Mouse (Mus musculus) bone marrow, adult 2 months (tissue): ENCODE data around the gene Lce1k. TPM values are rescaled to one million over a fixed set of nuclear protein-coding genes. Genes with fewer than 3 reads are reported as not detected.
"Not testable (repeated sequence)": the region's sequence is repeated elsewhere in the genome, so short reads cannot be mapped to it uniquely, and the experiment has no call there.

ENCODE experiments used
- H3K27ac ChIP-seq: fragments of 200-500 bp; 2 replicates; pipeline ENCODE4 v1.5.1; 2012; ENCODE audit warnings: low read depth, mild to moderate bottlenecking, control low read depth, inconsistent platforms, low read length; ENCODE audit not compliant: control insufficient read depth, poor library complexity, insufficient read depth
- H3K4me1 ChIP-seq: fragments of 200-500 bp; 2 replicates; pipeline ENCODE4 v1.6.1; 2011; ENCODE audit warnings: low read length; ENCODE audit not compliant: control insufficient read depth, insufficient read depth
- H3K4me3 ChIP-seq: fragments of 200-500 bp; replicated peaks from 2 replicates; pipeline ENCODE3; 2011; ENCODE audit warnings: mild to moderate bottlenecking, low read depth, low read length, control low read depth; ENCODE audit not compliant: control insufficient read depth
- CTCF ChIP-seq: fragments of 200-500 bp; IDR thresholded peaks from 2 replicates; pipeline ENCODE4 v1.5.1; 2011; ENCODE audit warnings: low read length, control low read depth; ENCODE audit not compliant: control insufficient read depth, insufficient read depth
- POLR2A ChIP-seq: fragments of 200-500 bp; IDR thresholded peaks from 2 replicates; pipeline ENCODE4 v1.6.1; 2011; ENCODE audit warnings: low read depth, mild to moderate bottlenecking, control low read depth, low read length, borderline replicate concordance; ENCODE audit not compliant: control insufficient read depth
- WGBS: fragments of 180-500 bp; shearing (Covaris S2); methylation state at CpG from one replicate; pipeline ENCODE4 v1.1.7; 2018; 5-methylcytosine and 5-hydroxymethylcytosine counted together
- polyA plus RNA-seq: library from polyadenylated mRNA; stranded (reverse); fragments of >200 nt; gene quantifications from 2 replicates; pipeline ENCODE4 v1.2.4, GENCODE M21; 2011; ENCODE audit warnings: low replicate concordance; ENCODE audit not compliant: missing spikeins, insufficient read depth, insufficient read length

Lce1k gene
- polyA plus RNA-seq: not detected in 2 replicates

DNA sequence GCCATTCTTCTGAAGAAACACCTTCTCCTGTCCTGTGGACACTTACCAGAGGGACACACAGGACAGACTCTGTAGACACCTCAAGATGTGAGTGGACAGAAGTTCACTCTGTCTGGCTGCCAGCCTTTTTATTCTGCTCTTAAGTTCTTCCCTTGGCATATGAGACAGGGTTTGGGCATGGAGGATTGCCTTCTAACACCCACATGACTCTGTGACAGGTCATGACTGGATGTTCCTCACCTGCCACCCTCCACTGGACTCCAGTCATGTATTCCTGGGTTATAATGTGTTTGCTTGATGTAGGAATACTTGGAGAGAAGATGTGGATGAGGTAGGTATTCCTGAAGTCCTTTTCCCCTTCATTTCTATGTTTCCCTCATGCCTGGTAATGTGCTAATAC, at the start of gene Lce1k:
Gene Lce1k, minus strand, starts transcription at position 101 of the 400 bp plus-strand sequence.
- TF ChIP-seq POLR2A (no peak), CTCF (no peak)
- no peaks in the 10 kb centered on the region for H3K4me1 ChIP-seq
- no peak within 1 kb of the TSS for H3K27ac ChIP-seq
- H3K4me3 ChIP-seq: no peak within 1 kb of the TSS

DNA sequence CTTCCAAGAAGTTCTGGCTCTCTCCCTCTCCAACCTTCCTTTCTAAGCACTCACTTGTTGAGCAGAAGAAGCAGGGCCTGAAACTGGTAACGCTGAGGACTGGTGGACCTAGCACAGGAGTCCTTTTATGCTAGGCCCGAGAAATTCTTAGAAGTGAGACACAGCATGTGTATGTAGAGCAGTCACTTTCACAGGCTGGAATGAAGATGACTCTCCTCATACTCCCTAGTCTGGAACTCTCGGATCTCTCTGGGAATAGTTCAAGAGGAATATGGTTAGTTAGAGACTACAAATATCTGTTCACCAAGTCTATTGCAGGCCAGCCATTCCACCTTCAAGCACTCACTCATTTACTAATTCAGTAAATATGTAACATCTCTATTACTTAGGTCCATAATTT, 43.5 kb upstream of the Lce1k start, which contains the start of gene Lce1l:
Gene Lce1l, minus strand, starts transcription at position 101 of the 400 bp plus-strand sequence.
- no peaks in the 10 kb centered on the region for H3K4me1 ChIP-seq
- no peak within 1 kb of the TSS for H3K4me3 ChIP-seq
- H3K27ac ChIP-seq: no peak within 1 kb of the TSS
- WGBS: 65% methylated on average over 3 of the region's 3 CpGs
- TF ChIP-seq POLR2A (no peak), CTCF (no peak)

DNA sequence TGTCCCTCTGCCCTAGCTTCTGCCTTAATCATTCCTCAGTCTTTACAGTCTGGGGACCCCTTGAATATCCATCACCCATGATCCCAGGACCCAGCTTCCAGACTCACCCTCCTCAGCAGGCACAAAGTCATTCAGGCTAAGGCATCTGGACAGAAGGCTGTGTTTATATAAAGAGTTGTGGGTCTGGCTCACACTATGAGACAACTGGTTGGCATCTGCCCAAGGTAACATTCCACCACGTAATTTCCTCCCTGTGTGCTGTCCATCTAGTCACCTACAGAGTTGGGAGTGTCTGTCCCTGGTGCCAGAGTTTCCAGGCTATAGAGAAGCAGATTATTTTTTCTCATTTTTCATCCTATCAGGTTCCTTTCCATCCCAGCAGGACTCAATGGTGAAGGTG, 19.4 kb upstream of the Lce1k start, which contains the start of gene Kprp:
Gene Kprp, minus strand, starts transcription at position 140 of the 400 bp plus-strand sequence.
- 32% methylated on average over 1 of the region's 1 CpGs for WGBS
- no peak within 1 kb of the TSS for H3K4me3 ChIP-seq
- H3K4me1 ChIP-seq: no peaks in the 10 kb centered on the region
- no peak within 1 kb of the TSS for H3K27ac ChIP-seq
- TF ChIP-seq POLR2A (no peak), CTCF (no peak)

DNA sequence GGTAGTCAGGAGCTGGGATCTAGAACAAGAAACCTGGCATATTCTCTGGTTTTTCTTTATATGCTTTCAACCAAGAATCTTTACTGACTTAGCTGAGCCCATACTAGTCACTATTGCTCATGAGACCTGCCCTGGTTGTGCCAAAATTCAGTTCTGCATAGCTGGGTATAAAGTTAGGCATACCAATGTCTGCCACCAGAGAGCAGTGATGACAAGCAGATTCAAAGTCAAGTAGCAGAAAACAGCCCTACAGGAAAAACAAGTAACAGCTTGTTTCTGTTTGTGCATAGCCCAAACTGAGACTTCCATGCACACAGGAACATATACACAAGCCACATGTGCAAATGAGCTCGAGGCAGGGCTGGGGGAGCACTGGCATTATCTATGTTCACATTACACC, 18.1 kb upstream of the Lce1k start:
- no peak for TF ChIP-seq POLR2A
- Histone ChIP-seq H3K27ac (no peak overlapping the region), H3K4me3 (no peak overlapping the region), H3K4me1 (no peaks in the 10 kb centered on the region)
- WGBS: 9% methylated on average over 1 of the region's 1 CpGs

DNA sequence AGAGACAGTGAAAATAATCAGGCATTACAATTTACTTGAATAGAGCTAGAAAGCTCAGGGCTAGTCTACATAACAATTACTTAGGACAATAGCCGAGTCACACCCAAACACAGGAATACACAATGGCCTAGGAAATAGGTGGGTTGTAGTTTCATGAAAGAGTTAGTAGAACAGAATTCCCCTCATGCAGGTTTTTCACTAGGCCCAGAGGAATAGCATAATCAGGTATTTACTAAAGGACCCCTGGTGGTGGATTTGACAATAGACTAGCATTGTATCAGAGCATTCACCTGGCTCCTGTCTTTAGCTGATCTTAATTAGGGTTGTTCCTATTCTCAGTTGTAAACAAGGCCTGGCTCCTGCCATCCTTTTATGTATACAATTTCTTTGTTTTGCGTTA, 8.3 kb upstream of the Lce1k start:
- not testable (repeated sequence) for H3K4me3 ChIP-seq, H3K4me1 ChIP-seq, H3K27ac ChIP-seq
- 86% methylated on average over 2 of the region's 2 CpGs for WGBS

DNA sequence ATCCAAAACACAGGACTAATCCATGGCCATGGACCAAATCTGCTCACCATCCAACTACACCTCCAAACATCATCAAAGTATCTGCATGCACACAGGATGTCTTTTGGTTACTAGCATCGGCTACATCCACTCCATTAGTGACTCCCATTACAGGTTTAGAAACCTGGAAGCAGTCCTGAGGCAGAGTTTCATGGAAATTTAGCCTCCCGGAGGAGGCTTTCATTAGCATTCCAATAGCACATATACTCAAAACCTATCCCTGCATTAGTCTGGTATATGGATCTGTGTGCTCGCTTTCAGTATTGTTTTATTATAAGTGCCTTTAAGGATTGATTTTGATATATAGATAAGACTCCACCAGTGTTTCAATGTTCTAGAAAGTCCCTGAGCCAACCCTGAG, 7.9 kb upstream of the Lce1k start:
- Histone ChIP-seq H3K4me3 (no peak overlapping the region), H3K4me1 (no peaks in the 10 kb centered on the region), H3K27ac (no peak overlapping the region)
- WGBS: 77% methylated on average over 3 of the region's 3 CpGs
- TF ChIP-seq POLR2A (no peak), CTCF (no peak)

- TF ChIP-seq POLR2A (no peak), CTCF (no peak)
- Histone ChIP-seq H3K27ac (no peak within 1 kb of the TSS), H3K4me3 (no peak within 1 kb of the TSS), H3K4me1 (no peaks in the 10 kb centered on the region)
- WGBS: 92% methylated on average over 1 of the region's 1 CpGs
These were observed 17.3 kb downstream of the Lce1k start, which contains the start of gene Lce1j for GRCm38 (mm10) chr3:92790414-92790813. Gene Lce1j (minus strand): TSS chr3:92790514.

GRCm38 (mm10) chr3:92778799-92779198, 28.9 kb downstream of the Lce1k start, which contains the start of gene Lce1i:
Gene Lce1i (minus strand): TSS chr3:92778899.
- Histone ChIP-seq H3K4me3 (no peak within 1 kb of the TSS), H3K27ac (no peak within 1 kb of the TSS), H3K4me1 (no peaks in the 10 kb centered on the region)
- WGBS: 68% methylated on average over 1 of the region's 1 CpGs
- TF ChIP-seq POLR2A (no peak), CTCF (no peak)

GRCm38 (mm10) chr3:92771573-92771972, 36.1 kb downstream of the Lce1k start:
- Histone ChIP-seq H3K27ac (no peak overlapping the region), H3K4me3 (no peak overlapping the region), H3K4me1 (no peaks in the 10 kb centered on the region)
- 22% methylated on average over 3 of the region's 3 CpGs for WGBS
- no peak for TF ChIP-seq CTCF
- no peak for TF ChIP-seq POLR2A

GRCm38 (mm10) chr3:92764965-92765364, 42.7 kb downstream of the Lce1k start, which contains the start of gene Lce1h:
Gene Lce1h (minus strand): TSS chr3:92765065.
- H3K4me3 ChIP-seq: no peak within 1 kb of the TSS
- no peak within 1 kb of the TSS for H3K27ac ChIP-seq
- WGBS: 93% methylated on average over 1 of the region's 1 CpGs

More at GRCm38 (mm10) chr3:92764965-92765364, 42.7 kb downstream of the Lce1k start, which contains the start of gene Lce1h:
- TF ChIP-seq POLR2A: no peak
- TF ChIP-seq CTCF: no peak
- no peaks in the 10 kb centered on the region for H3K4me1 ChIP-seq

Other genes starting within 250 kb of the Lce1k start
- not detected in 2 replicates for gene Ivl, start 234.2 kb downstream of the Lce1k start, polyA plus RNA-seq
- gene Smcp, start 218.9 kb downstream of the Lce1k start, polyA plus RNA-seq: not detected in 2 replicates
- gene 2210017I01Rik, start 200.4 kb downstream of the Lce1k start, polyA plus RNA-seq: not detected in 2 replicates
- not detected in 2 replicates for gene Lce6a, start 186.2 kb downstream of the Lce1k start, polyA plus RNA-seq
- gene Lce1a1, start 159.6 kb downstream of the Lce1k start, polyA plus RNA-seq: not detected in 2 replicates
- not detected in 2 replicates for gene Lce1b, start 151.0 kb downstream of the Lce1k start, polyA plus RNA-seq
- not detected in 2 replicates for gene Lce1a2, start 137.6 kb downstream of the Lce1k start, polyA plus RNA-seq
- gene Lce1c, start 128.6 kb downstream of the Lce1k start, polyA plus RNA-seq: not detected in 2 replicates
- gene Lce1d, start 120.7 kb downstream of the Lce1k start, polyA plus RNA-seq: not detected in 2 replicates
- gene Lce1e, start 98.8 kb downstream of the Lce1k start, polyA plus RNA-seq: not detected in 2 replicates
- not detected in 2 replicates for gene Lce1f, start 87.5 kb downstream of the Lce1k start, polyA plus RNA-seq
- gene Gm38119, start 68.8 kb downstream of the Lce1k start, polyA plus RNA-seq: not detected in 2 replicates
- not detected in 2 replicates for gene Lce1g, start 55.6 kb downstream of the Lce1k start, polyA plus RNA-seq
- not detected in 2 replicates for gene Lce1h, start 42.8 kb downstream of the Lce1k start, polyA plus RNA-seq
- not detected in 2 replicates for gene Lce1i, start 29.0 kb downstream of the Lce1k start, polyA plus RNA-seq
- not detected in 2 replicates for gene Lce1j, start 17.4 kb downstream of the Lce1k start, polyA plus RNA-seq
- not detected in 2 replicates for gene Kprp, start 19.4 kb upstream of the Lce1k start, polyA plus RNA-seq
- not detected in 2 replicates for gene Lce1l, start 43.4 kb upstream of the Lce1k start, polyA plus RNA-seq
- not detected in 2 replicates for gene 2310050C09Rik, start 62.3 kb upstream of the Lce1k start, polyA plus RNA-seq
- not detected in 2 replicates for gene Lce3a, start 118.3 kb upstream of the Lce1k start, polyA plus RNA-seq
- not detected in 2 replicates for gene Lce3b, start 125.1 kb upstream of the Lce1k start, polyA plus RNA-seq
- gene Lce3c, start 136.6 kb upstream of the Lce1k start, polyA plus RNA-seq: not detected in 2 replicates
- not detected in 2 replicates for gene Lce3d, start 149.5 kb upstream of the Lce1k start, polyA plus RNA-seq
- not detected in 2 replicates for gene Lce3e, start 159.2 kb upstream of the Lce1k start, polyA plus RNA-seq
- gene Lce3f, start 184.3 kb upstream of the Lce1k start, polyA plus RNA-seq: not detected in 2 replicates
- not detected in 2 replicates for gene Crct1, start 207.8 kb upstream of the Lce1k start, polyA plus RNA-seq
- gene Lce1m, start 211.2 kb upstream of the Lce1k start, polyA plus RNA-seq: not detected in 2 replicates